Mouse (Mus musculus) MEL (cell line): Measurements from ENCODE around the gene Cpped1. TPM values are rescaled to one million over a fixed set of nuclear protein-coding genes. Genes with fewer than 3 reads are reported as not detected.

Experiments used
- DNase-seq: peaks from one replicate; pipeline ENCODE4 v3.0.0; 2011; ENCODE audit warnings: low read depth, low spot score
- H3K27ac ChIP-seq: 2 replicates; pipeline ENCODE4 v1.5.1; 2012; ENCODE audit warnings: low read depth, mild to moderate bottlenecking, control low read depth, low read length, moderate library complexity; ENCODE audit not compliant: control insufficient read depth
- H3K27me3 ChIP-seq, 2 experiments: fragments of 150-350 bp in 1 of 2; sonication (generic) in 1 of 2; 2 replicates each; pipeline ENCODE4 v1.6.1; 2012; ENCODE audit warnings: low read length in 2 of 2, mild to moderate bottlenecking in 2 of 2, improper control_type of control experiment in 1 of 2, moderate library complexity in 1 of 2; ENCODE audit not compliant: insufficient read depth in 2 of 2, control insufficient read depth in 1 of 2
- H3K36me3 ChIP-seq, 2 experiments: 2 replicates each; pipeline ENCODE4 v1.6.1; 2012 to 2014; ENCODE audit warnings: low read length in 2 of 2, improper control_type of control experiment in 1 of 2, inconsistent platforms in 1 of 2, mild to moderate bottlenecking in 1 of 2; ENCODE audit not compliant: insufficient read depth in 2 of 2, control insufficient read depth in 1 of 2
- H3K4me1 ChIP-seq, 2 experiments: fragments of 150-350 bp in 1 of 2; sonication (generic) in 1 of 2; 2 replicates each; pipeline ENCODE4 v1.6.1; 2012; ENCODE audit warnings: low read length in 2 of 2, improper control_type of control experiment in 1 of 2, mild to moderate bottlenecking in 1 of 2; ENCODE audit not compliant: insufficient read depth in 2 of 2, control insufficient read depth in 1 of 2
- H3K4me3 ChIP-seq, 2 experiments: fragments of 150-350 bp in 1 of 2; sonication (generic) in 1 of 2; 2 replicates each; pipeline ENCODE4 v1.5.1; 2012; ENCODE audit warnings: low read depth in 2 of 2, low read length in 2 of 2, mild to moderate bottlenecking in 2 of 2, moderate library complexity in 2 of 2, control low read depth in 1 of 2, improper control_type of control experiment in 1 of 2; ENCODE audit not compliant: control insufficient read depth in 1 of 2, insufficient read depth in 1 of 2
- H3K79me2 ChIP-seq: 2 replicates; pipeline ENCODE4 v1.6.1; 2012; ENCODE audit warnings: mild to moderate bottlenecking, low read length, moderate library complexity; ENCODE audit not compliant: control insufficient read depth, poor library complexity, insufficient read depth
- H3K9ac ChIP-seq: 2 replicates; pipeline ENCODE4 v1.6.1; 2012; ENCODE audit warnings: low read depth, mild to moderate bottlenecking, control low read depth, low read length, moderate library complexity; ENCODE audit not compliant: control insufficient read depth, poor library complexity, severe bottlenecking
- H3K9me3 ChIP-seq: fragments of 150-350 bp; sonication (generic); replicated peaks from 2 replicates; pipeline ENCODE4 v1.6.1; 2012; ENCODE audit warnings: mild to moderate bottlenecking, low read length, improper control_type of control experiment, moderate library complexity; ENCODE audit not compliant: insufficient read depth
- EP300 ChIP-seq, 2 experiments: IDR thresholded peaks; 2 replicates each; pipeline ENCODE4 v1.6.1; 2011; ENCODE audit warnings: improper control_type of control experiment in 2 of 2, low read length in 2 of 2, low read depth in 1 of 2, mild to moderate bottlenecking in 1 of 2
- ETS1 ChIP-seq: IDR thresholded peaks from 2 replicates; pipeline ENCODE4 v1.6.1; 2012; ENCODE audit warnings: low read depth, mild to moderate bottlenecking, inconsistent platforms, low read length, improper control_type of control experiment, moderate library complexity
- MAFK ChIP-seq: IDR thresholded peaks from 2 replicates; pipeline ENCODE4 v1.6.1; 2011; ENCODE audit warnings: low read depth, mild to moderate bottlenecking, low read length, improper control_type of control experiment, borderline replicate concordance
- MAX ChIP-seq: IDR thresholded peaks from 2 replicates; pipeline ENCODE4 v1.6.1; 2011; ENCODE audit warnings: low read length, improper control_type of control experiment
- MEF2A ChIP-seq: IDR thresholded peaks from 2 replicates; pipeline ENCODE4 v1.6.1; 2014; ENCODE audit warnings: low read depth, mild to moderate bottlenecking, inconsistent platforms, low read length, improper control_type of control experiment; ENCODE audit not compliant: poor library complexity, insufficient replicate concordance, severe bottlenecking; ENCODE audit errors: extremely low read depth
- MYB ChIP-seq: IDR thresholded peaks from 2 replicates; pipeline ENCODE4 v1.6.1; 2011; ENCODE audit warnings: mild to moderate bottlenecking, low read depth, low read length, improper control_type of control experiment
- MYC ChIP-seq: IDR thresholded peaks from 2 replicates; pipeline ENCODE4 v1.6.1; 2011; ENCODE audit warnings: low read depth, mild to moderate bottlenecking, low read length, improper control_type of control experiment, moderate library complexity
- POLR2AphosphoS5 ChIP-seq: IDR thresholded peaks from 2 replicates; pipeline ENCODE4 v1.6.1; 2012; ENCODE audit warnings: low read depth, borderline replicate concordance, mild to moderate bottlenecking, inconsistent platforms, low read length, moderate library complexity, mixed read lengths
- RAD21 ChIP-seq: IDR thresholded peaks from 2 replicates; pipeline ENCODE4 v1.6.1; 2011; ENCODE audit warnings: mild to moderate bottlenecking, low read depth, low read length, improper control_type of control experiment
- RCOR1 ChIP-seq: IDR thresholded peaks from 2 replicates; pipeline ENCODE4 v1.6.1; 2012; ENCODE audit warnings: low read depth, mild to moderate bottlenecking, inconsistent platforms, low read length, improper control_type of control experiment
- SIN3A ChIP-seq: IDR thresholded peaks from 2 replicates; pipeline ENCODE4 v1.6.1; 2012; ENCODE audit warnings: low read length, improper control_type of control experiment, inconsistent platforms
- SMC3 ChIP-seq: IDR thresholded peaks from 2 replicates; pipeline ENCODE4 v1.6.1; 2011; ENCODE audit warnings: low read depth, low read length, improper control_type of control experiment
- TAL1 ChIP-seq: IDR thresholded peaks from 2 replicates; pipeline ENCODE4 v1.6.1; 2012; ENCODE audit warnings: mild to moderate bottlenecking, inconsistent platforms, low read length, moderate library complexity, mixed read lengths
- TBP ChIP-seq: IDR thresholded peaks from 2 replicates; pipeline ENCODE4 v1.8.0; 2011; ENCODE audit warnings: low read depth, low read length, improper control_type of control experiment
- TCF12 ChIP-seq: IDR thresholded peaks from 2 replicates; pipeline ENCODE4 v1.6.1; 2014; ENCODE audit warnings: low read depth, mild to moderate bottlenecking, inconsistent platforms, low read length, improper control_type of control experiment, moderate library complexity
- ZKSCAN1 ChIP-seq: IDR thresholded peaks from 2 replicates; pipeline ENCODE4 v1.6.1; 2012; ENCODE audit warnings: low read depth, mild to moderate bottlenecking, inconsistent platforms, low read length, improper control_type of control experiment, moderate library complexity
- ZNF384 ChIP-seq: IDR thresholded peaks from 2 replicates; pipeline ENCODE4 v1.6.1; 2012; ENCODE audit warnings: low read depth, mild to moderate bottlenecking, inconsistent platforms, low read length, improper control_type of control experiment
- polyA plus RNA-seq, 2 experiments: library from polyadenylated mRNA; stranded (reverse) in 1 of 2; unstranded in 1 of 2; fragments of >175 nt in 1 of 2; fragments of >200 nt in 1 of 2; gene quantifications; 2 replicates each; pipeline versions ENCODE4 v1.2.1 to v1.2.4; 2012; ENCODE audit warnings: low replicate concordance in 2 of 2, low read depth in 1 of 2; ENCODE audit not compliant: insufficient read length in 2 of 2, insufficient read depth in 1 of 2, missing spikeins in 1 of 2
- total RNA-seq: library from RNA; depleted of rRNA; stranded (reverse); fragments of 300-350 nt; gene quantifications from 2 replicates; pipeline ENCODE4 v1.2.3, GENCODE M21; 2012

Gene Cpped1
- total and polyA plus RNA-seq, 3 experiments: 14.1 to 29.9 TPM; not detected in 1

DNA sequence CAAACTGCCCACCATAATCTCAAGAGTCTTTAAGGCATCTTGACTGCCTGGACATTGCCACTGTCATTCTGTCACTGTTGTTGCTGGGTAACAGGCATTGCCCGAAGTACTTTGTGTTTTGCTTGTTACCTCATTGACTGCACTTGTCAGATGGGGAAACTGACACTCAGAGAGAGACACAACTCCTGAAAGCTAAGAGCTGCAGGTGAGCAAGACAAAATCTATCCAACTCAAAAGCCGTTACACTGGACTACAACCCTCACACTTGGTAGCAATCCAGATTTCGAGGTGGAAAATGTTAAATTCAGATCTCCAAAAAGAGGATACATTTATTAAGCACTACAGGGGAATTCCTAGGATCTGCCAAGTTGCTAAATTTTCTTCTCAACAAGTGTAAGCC is 572 bp upstream of the Cpped1 start:
- peak overlapping the region; percentile 99 for H3K9ac ChIP-seq
- peaks cover 0 to 13% of the 10 kb centered on the region in 2 experiments; a peak in 1 of 4 replicates for H3K4me1 ChIP-seq
- DNase-seq: peak; percentile 34
- peaks cover 1 to 3% of the 10 kb centered on the region in 2 experiments; a peak in 2 of 4 replicates for H3K27me3 ChIP-seq
- H3K36me3 ChIP-seq: peaks cover 0 to 8% of the 10 kb centered on the region in 2 experiments; a peak in 2 of 4 replicates
- H3K4me3 ChIP-seq: peak overlapping the region; percentile 23 to 78; a peak in 3 of 4 replicates
- H3K79me2 ChIP-seq: peaks cover 10% of the 10 kb centered on the region
- no peak for TF ChIP-seq MYC
- no peak for TF ChIP-seq ETS1
- TF ChIP-seq SIN3A: no peak
- no peak for TF ChIP-seq MEF2A
- TF ChIP-seq TAL1: no peak
- TF ChIP-seq SMC3: no peak
- no peak for TF ChIP-seq ZKSCAN1
- TF ChIP-seq RAD21: no peak
- TF ChIP-seq EP300 (IDR thresholded peaks at IDR 0.05; ENCODE audit: low read depth in 1 of 2, low read length in 2 of 2): no peak
- TF ChIP-seq POLR2AphosphoS5: no peak
- TF ChIP-seq RCOR1: no peak
- TF ChIP-seq ZNF384: no peak
- no peak for TF ChIP-seq MYB
- no peak for TF ChIP-seq TCF12
- TF ChIP-seq MAFK: no peak
- H3K27ac ChIP-seq: no peak overlapping the region
- H3K9me3 ChIP-seq: no peaks in the 10 kb centered on the region

- Histone ChIP-seq H3K4me1 (peaks cover 0 to 13% of the 10 kb centered on the region in 2 experiments; a peak in 1 of 4 replicates), H3K27me3 (no peaks in the 10 kb centered on the region), H3K4me3 (peak overlapping the region; percentile 78 to 95), H3K9ac (peak overlapping the region; percentile 99), H3K9me3 (no peaks in the 10 kb centered on the region), H3K27ac (peak overlapping the region; percentile 93), H3K79me2 (peaks cover 10% of the 10 kb centered on the region), H3K36me3 (peaks cover 0 to 8% of the 10 kb centered on the region in 2 experiments; a peak in 2 of 4 replicates)
- 0 out of 2 replicates have a peak, but pooled peaks have one; percentile 38 for TF ChIP-seq MAX
- TF ChIP-seq TBP: no peak
- no peak for TF ChIP-seq RAD21
- TF ChIP-seq TAL1: no peak
- peak; percentile 67 for TF ChIP-seq MYC
- no peak for TF ChIP-seq ZNF384
- TF ChIP-seq POLR2AphosphoS5: peak; percentile 49; the same call in 1 of the 2 replicates
- no peak for DNase-seq
Measured at GRCm38 (mm10) chr16:11908461-11909014, 707 bp downstream of the Cpped1 start.
